Mouse (Mus musculus): ENCODE results near the gene Fkbp8.
A peak's percentile ranks its signal among the peaks of the same experiment; 100 is the strongest.

Gene Fkbp8

GRCm38 (mm10) chr8:70527512-70528181 lies at the start of gene Fkbp8, which contains the start of gene Kxd1:
Gene Fkbp8, plus strand, starts transcription at chr8:70527724.
Gene Kxd1, minus strand, starts transcription at chr8:70527956.
- DNase-seq (ENCODE audit: low read depth, low spot score): peak; percentile 96

- no peak for DNase-seq (ENCODE audit: low read depth, low spot score)
These were observed 45.6 kb upstream of the Fkbp8 start for GRCm38 (mm10) chr8:70481908-70482307.

- no peak for DNase-seq (ENCODE audit: low read depth, low spot score)
These were observed 44.6 kb upstream of the Fkbp8 start for GRCm38 (mm10) chr8:70482943-70483342.

GRCm38 (mm10) chr8:70486191-70486681 lies 41.3 kb upstream of the Fkbp8 start:
- no peak for DNase-seq (ENCODE audit: low read depth, low spot score)

GRCm38 (mm10) chr8:70486941-70487520 lies 40.5 kb upstream of the Fkbp8 start, which contains the start of gene Tmem59l:
Gene Tmem59l, minus strand, starts transcription at chr8:70487358.
- no peak for DNase-seq (ENCODE audit: low read depth, low spot score)

GRCm38 (mm10) chr8:70487993-70488796 lies 39.3 kb upstream of the Fkbp8 start:
- peak; percentile 32 for DNase-seq (ENCODE audit: low read depth, low spot score)

- DNase-seq (ENCODE audit: low read depth, low spot score): no peak
These were observed 38.5 kb upstream of the Fkbp8 start for GRCm38 (mm10) chr8:70488931-70489470.

GRCm38 (mm10) chr8:70489576-70489975 lies 37.9 kb upstream of the Fkbp8 start:
- DNase-seq (ENCODE audit: low read depth, low spot score): no peak

- no peak for DNase-seq (ENCODE audit: low read depth, low spot score)
These were observed 37.3 kb upstream of the Fkbp8 start for GRCm38 (mm10) chr8:70490061-70490879.

- no peak for DNase-seq (ENCODE audit: low read depth, low spot score)
These were observed 36.5 kb upstream of the Fkbp8 start for GRCm38 (mm10) chr8:70490880-70491495.

- DNase-seq (ENCODE audit: low read depth, low spot score): no peak
These were observed 34.6 kb upstream of the Fkbp8 start, which contains the start of gene Crlf1 for GRCm38 (mm10) chr8:70492664-70493640. Gene Crlf1, plus strand, starts transcription at chr8:70493158.

- DNase-seq (ENCODE audit: low read depth, low spot score): peak; percentile 20
These were observed 33.7 kb upstream of the Fkbp8 start for GRCm38 (mm10) chr8:70493692-70494415.

- no peak for DNase-seq (ENCODE audit: low read depth, low spot score)
These were observed 33.0 kb upstream of the Fkbp8 start for GRCm38 (mm10) chr8:70494416-70494945.

GRCm38 (mm10) chr8:70495001-70495770 lies 32.3 kb upstream of the Fkbp8 start:
- DNase-seq (ENCODE audit: low read depth, low spot score): no peak

GRCm38 (mm10) chr8:70495771-70496062 lies 31.8 kb upstream of the Fkbp8 start:
- DNase-seq (ENCODE audit: low read depth, low spot score): no peak

- DNase-seq (ENCODE audit: low read depth, low spot score): peak; percentile 72
These were observed 26.9 kb upstream of the Fkbp8 start for GRCm38 (mm10) chr8:70500386-70501301.
